Mouse (Mus musculus) right cerebral cortex, postnatal 36 days (tissue): ENCODE results near the gene Susd3.

Source experiments
- DNase-seq, 2 experiments: peaks; one replicate each; pipeline ENCODE4 v3.0.0; 2022; ENCODE audit warnings: low spot score in 2 of 2, mixed read lengths in 1 of 2

Susd3 gene

DNA sequence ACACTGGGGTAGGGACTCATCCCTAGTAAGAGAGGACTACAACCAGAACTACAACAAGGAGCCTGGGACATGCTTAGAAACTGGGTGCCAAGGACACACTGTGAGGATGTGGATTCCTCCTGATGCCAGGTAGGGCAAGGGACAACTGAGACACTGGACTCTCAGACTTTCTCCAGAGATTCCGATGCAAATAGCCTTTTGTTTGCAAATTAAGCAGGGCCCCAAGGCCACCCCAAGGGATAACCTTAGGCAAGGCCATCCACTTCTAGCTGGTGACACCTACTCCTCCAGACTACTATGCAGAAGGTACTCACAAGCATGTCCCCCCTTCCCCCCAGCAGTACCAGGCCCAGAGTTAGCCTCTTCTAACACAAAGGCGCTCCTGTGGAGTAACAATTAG, 1.9 kb downstream of the Susd3 start:
- no peak for DNase-seq

DNA sequence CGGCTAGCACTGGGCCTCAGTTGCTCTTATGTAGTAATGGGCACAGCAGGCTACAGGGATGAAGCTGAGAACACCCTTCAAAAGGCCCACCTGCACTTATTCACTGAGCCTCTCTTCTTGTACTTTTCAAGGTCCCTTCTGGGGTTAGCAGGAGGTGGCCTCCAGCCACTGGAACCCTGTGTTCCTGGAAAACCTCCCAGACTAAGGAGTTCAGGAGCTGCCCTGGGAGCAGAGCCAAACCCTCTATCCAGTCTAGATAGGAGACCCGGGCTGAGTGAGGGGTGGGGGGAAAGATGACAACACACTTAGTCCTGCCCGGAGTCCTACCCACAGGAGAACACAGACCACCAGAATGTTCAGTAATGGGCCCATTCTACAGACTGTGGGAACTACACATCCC, 2.5 kb downstream of the Susd3 start:
- DNase-seq = no peak

DNA sequence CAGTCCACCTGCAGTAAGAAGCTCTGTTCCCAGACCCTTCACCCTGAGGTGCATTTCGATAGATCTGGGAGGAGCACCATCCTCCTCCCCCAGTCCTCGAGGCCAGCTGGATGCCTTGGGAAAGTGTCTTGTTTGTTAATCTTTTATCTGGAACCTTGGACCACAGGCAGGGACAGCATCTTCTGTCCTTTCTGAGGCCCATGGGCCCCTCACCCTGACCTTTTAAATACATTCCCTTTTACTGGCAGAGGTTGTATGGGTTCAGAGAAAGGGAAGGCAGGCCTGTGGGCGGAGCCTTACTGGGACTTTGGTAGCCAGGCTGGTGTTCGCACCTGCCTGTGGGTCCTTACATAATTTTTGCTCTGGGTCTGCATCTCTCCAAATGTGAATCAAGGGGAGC, 3.3 kb downstream of the Susd3 start:
- DNase-seq = no peak

DNA sequence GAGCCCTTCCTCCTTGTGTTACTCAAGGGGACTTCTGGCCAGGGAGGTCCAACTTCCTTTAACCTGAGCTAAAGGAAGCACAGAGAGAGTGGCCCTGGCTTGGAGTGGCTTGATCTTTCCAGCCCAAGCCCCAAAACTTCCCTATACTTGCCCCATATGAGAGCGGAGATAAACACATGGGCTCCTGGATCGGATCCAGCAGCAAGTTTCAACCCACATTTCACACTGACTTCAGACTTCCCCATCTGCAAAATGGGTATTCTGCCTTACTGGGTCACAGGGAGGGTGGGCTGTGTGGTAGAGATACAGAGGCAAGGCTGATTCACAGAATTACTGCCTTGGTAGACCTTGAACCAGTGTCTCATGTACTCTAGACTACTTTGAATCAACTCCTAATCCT, 5.0 kb downstream of the Susd3 start:
- no peak for DNase-seq

DNA sequence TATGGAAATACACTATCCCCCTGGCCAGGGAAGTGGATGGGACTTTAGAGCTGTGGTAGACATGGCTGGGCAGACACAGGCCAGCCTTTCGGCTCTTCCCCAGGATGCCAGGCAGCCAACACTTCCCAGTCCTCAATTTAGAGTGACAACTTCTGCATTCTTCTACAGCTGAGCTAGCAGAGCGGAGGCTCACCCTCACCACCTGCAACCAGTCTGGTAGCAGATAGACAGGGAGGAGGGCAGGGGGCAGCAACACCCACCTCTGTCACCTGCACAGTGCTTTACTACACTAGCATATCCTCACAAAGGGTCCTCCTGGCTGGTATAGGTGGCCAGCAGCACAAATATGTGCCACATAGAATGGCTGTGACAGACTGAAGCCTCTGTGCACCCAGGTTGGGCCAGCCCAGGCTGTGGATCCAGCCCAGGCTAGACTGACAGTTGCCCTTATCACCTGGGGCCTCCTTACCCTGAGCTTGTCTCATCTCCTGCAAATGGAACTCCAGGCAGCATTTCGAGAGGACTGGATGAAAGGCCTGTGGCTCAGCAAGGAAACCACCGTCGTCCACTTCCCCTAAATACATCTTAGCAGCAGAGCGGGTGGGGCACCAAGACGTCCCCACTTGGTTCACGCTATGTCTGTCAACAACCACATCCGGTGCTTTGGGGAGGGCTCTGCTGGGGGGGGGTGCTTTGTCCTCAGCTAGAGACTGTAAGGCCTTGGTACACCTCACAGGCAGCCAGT, 6.0 kb downstream of the Susd3 start:
- DNase-seq = peak in 1 of 2 experiments; percentile 16

DNA sequence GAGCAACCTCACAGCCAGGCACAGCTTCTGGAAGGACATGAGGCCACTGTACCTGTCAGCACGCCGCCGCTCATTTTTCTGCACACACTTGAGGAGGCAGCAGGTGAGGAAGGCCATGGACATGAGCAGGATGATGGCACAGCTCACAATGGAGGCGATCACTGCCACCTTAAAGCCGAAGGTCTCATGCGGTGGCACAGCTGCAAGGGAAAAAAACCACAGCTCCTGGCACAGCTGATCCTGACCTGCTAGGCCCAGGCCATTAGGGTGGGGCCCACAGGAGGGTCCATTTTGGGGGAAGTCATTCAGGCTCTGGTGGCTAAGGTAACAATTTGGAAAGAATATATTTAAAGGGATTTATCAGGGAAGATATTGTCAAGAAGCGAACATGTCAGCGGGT, 9.8 kb downstream of the Susd3 start:
- no peak for DNase-seq

DNA sequence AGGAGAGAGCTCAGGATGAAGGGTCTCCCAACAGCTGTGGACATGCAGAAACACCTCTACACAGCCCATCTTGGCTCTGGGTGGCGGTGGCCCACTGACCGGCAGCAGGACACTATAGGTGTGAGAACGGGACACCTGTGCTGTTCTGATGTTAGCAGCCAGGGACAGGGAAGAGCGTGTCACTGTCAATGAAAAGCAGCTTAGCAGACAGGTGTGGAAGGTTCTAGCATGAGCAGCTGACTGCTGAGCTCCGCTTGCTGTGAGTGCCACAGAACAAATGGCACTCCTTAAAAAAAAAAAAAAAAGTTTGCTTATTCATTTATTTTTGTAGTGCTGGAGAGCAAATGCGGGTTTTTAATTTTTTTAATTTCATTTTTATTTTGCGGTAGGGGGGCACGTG, 10.9 kb downstream of the Susd3 start:
- DNase-seq = no peak

DNA sequence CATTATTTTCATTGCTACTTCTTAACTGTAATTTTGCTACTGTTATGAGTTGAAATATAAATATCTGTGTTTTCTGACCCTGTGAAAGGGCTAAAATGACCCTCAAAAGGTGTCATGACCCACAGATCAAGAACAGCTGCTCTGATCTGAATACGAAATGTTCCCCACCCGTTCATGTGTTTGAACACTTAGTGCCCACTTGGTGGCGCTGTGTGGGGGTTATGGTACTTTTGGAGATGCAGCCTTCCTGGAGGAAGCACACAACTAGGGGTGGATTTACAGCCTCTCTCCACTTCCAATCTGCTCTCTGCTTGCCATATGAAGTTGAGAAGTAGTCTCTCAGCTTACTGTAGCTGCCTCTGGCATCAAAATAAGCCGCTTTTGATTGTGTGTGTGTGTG, 13.8 kb downstream of the Susd3 start:
- no peak for DNase-seq

DNA sequence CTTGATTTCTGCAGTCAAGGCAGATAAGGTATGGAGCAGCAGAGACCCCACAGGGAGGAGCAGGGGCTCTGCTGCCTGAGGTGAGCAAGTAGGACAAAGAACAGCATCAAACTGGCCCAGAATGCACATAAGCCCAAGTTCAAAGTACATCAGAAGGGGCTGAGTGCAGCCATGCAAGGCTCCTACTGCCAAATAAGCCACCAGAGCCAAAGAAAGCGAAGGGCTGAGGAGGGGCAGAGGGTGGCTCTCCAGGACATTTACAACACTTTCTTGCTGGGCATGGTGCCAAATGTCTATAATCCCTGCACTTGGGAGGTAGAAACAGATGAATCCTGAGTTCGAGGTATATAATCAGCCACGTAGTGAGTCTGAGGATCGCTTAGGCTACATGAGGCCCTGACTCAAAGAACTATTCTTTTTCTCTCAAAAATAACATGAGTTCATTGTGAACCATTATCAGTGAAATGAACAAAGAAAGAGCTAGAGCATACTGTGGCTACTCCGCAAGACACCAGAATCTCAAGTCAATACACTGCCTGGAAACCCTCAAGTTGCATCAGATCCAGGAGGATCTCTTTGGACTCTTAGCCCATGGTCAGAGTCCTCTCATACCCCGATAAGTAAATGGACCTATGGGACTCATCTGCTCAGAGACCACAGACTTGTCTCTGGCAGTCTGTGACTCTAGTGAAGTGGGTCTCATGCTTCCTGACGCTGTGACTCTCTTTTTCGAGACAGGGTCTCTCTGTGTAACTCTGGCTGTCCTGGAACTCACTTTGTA, 14.5 kb downstream of the Susd3 start:
- no peak for DNase-seq

DNA sequence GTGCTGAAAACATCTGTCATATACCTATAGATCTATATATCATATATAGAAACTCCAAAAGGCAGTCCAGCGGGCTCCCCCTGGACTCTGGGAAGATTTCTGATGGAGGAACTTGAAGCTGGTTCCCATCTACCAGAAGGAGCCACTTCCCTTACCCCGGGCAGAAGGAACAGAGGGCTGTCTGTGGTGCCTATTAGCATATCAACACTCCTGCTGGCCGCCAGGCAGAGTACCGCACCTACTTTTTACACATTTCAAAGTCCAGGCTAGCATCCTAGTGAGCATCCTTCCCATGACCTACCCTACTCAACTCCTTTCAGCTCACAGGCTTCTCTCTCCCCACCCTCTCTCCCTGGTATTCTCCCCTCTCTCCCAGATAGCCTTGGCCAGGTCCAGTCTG, 22.9 kb downstream of the Susd3 start:
- DNase-seq = no peak

DNA sequence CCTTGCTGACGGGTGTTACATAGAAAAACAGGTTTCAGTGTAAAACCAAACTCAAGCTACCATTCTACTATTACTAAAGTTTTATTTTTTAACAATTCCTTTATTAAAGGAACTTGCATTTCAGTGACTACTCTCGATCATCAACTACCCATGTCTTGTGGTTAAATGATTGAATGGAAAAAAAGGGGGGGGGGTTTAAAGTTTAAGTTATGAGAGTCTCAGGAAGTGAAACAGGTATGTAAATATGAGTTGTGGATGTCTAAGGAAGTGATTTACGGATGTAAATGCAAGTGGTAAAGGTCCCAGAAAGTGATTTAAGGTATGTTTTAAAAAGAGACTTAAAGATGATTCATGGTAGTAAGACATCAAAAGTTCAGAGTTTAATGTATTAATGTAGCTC, 23.3 kb downstream of the Susd3 start:
- DNase-seq = no peak

DNA sequence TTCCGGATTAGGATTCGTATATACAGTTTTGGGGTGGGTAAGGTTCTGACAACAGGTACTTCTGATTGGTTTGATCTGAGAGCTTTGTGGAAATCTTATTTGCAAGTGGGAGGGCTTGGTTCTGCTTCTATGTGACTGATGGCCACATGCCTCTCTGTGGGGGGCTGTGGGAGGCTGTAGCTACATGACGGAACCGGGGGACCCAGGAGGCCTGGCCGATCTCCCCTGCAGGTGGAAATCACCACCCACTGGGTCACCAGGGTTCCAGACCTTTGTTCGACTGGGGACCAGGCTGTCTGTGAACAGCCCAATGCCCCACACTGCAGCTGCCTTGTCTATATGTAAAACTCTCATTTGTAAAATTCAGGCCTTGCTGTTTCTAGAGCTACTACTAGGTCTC, 23.8 kb downstream of the Susd3 start:
- no peak for DNase-seq

DNA sequence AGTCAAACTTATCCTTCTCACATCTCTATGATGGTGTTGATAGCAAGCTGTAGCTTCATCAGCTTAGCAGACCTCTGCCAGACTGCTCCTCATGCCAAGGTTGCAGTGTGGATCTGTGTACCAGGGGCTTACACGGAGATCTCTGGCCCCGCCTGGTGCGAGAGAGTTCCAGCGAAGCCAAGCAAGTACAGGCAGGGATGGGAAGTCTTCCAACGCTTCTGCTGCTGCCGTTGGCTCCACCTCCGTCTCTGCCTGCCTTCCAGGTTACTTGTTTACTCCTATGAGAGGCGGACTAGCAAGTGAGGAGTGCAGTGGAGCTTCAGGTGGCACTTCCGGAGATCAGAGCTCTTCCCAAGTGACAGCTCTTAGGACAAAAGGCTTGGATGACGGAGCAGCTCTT, 24.2 kb downstream of the Susd3 start:
- no peak for DNase-seq

DNA sequence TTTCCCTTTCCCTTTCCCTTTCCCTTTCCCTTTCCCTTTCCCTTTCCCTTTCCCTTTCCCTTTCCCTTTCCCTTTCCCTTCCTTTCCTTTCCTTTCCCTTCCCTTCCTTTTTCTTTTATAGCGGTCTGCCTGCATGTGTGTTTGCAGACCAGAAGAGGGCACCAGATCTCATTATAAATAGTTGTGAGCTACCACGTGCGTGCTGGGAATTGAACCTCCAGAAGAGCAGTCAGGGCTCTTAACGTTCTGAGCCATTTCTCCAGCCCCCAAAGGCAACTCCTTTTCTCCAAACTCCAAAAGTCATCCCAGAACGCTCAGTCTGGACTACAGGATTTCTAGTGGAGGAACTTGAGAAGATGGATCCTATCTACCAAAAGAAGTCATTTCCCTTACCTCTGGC, 27.6 kb downstream of the Susd3 start:
- DNase-seq = no peak

DNA sequence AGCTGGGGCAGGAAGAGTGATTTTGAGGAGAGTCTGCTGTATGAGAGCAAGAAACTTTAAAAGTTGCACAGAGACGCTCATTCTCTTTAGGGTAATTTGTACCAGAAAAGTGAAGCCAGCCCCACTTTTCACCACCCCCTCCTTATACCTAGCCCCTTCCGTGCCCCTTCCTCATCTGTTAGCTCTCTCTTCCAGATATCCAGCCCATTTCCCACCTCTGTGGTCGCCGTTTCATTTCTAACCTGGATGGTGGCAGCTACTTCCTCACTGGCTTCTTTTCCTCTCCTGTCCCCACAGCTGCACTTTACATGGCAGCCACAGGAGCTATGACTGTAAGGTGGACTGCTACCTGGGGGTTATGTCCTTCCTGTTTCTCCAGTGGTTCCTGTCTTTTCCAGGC, 29.1 kb downstream of the Susd3 start:
- no peak for DNase-seq

DNA sequence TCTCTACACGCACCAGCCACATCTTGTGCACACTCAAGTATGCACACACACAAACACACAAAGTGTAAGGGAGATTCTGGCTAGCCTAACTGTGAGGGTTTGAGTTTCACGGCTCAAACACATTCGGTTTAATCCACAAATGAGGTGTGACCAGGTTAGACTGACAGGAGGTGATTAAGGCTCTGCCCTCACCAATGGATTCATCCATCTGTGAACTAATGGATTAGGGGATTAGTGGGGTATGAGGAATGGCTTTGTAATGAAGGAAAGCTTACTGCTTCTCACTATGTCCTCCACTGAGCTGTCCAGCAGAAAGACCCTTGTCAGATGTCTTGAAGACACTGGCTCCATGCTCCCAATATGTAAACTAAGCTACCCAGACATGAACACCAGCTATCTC, 29.9 kb downstream of the Susd3 start:
- DNase-seq = no peak

DNA sequence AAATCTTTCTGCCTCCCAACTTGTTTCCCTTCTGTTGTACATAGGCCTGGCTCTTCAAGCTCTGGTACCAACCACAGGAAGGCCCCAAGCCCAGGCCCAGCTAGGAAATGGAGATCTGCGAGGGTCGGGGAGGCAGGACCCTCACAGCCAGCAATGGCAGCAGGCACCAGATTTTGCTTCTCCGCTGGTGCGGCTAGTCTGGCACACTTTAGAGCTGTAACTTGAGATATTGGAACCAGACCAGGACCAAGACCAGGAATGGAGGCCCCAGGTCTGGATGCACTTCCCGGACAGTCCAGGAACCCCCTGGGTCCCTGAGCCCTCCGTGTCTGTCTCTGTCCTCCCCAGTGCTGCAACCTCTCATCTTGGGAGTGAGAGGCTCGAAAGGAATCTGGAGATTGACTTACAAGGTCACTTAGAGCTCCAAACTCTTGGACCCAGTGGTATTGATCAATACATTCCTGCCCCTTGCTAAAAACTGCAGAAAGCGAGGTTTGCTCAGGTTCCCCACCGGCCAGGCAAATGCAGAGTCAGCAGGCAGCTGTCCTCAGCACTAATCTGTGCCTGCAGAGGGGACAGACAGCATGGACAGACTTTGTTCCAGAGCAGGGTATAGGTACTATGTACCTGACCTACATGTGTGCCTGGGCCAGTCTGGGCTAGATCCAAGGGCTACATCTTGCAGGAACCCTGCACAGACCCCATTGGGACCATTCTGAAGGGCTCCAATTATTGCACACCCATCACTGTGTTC, 31.5 kb downstream of the Susd3 start:
- no peak for DNase-seq

DNA sequence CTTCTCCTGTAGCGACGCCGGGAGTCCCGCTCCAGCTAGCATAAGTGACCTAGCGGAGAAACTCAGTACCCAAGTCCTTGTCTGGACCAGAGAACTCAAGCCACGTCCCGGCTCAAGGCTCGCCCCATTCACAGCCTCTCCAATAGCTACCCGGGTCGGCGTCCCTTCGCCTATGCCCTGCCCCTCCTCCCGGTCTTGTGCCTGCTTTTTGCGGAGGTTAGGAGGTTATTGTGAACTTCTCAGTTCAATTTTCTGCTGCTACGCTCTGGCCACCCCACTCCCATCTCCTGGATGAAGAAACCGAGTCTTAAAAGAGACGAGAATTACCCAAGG, 32.3 kb downstream of the Susd3 start:
- no peak for DNase-seq

DNA sequence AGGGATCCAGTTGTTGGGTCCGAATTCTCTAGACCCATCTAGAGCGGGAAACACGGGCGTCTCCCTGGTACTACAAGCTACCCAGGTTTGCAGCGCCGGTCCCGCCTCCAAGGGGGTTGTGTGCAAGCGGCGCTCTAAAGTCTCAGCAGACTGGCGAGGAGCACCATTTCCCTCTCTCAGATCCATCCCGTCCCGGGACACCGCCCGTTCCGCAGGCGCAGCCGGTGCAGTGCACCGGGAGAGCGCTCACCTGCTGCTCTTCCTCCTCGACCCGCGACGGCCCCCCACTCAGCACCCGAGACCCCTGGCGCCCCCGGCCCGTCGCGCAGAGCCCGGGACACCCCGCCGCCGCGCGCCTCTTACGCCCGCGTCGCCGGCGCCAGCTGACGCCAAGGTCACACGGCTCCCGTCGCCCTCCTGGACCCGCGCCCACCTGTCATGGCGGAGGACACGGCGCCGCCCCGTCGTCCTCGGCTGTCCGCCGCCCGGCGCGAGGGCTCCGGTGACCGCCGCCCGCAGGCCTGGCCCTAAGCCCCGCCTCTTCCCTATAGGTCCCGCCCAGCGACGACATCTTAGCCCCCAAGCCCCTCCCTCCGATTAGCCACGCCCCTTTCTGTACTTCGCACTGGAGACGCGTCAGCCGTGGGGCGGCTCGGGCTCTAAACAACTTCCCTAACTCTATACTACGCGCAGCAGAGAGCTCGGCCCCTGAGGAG, 32.8 kb downstream of the Susd3 start, which contains the start of gene Card19:
Gene Card19 (minus strand): TSS at position 534 of the 716 bp plus-strand sequence.
- peak; percentile 78 to 85 for DNase-seq

DNA sequence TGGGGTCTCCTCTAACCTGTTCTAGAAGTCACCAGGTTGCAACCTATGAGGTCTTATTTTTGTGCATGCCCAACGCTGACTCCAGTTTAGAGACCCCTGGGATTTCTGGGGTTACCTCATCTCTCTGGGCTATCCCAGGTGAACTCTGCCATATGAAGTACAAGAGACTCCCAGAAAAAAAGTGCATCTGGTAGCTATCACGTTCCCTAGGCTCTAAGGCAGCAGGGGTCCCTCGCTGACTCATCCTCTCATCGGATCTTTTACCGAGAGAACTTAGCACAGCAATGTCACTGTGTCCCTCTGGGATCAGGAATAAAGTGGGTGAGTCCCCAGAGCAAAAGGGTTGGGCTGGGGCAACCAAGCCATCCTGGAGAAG, 33.4 kb downstream of the Susd3 start:
- DNase-seq = no peak

DNA sequence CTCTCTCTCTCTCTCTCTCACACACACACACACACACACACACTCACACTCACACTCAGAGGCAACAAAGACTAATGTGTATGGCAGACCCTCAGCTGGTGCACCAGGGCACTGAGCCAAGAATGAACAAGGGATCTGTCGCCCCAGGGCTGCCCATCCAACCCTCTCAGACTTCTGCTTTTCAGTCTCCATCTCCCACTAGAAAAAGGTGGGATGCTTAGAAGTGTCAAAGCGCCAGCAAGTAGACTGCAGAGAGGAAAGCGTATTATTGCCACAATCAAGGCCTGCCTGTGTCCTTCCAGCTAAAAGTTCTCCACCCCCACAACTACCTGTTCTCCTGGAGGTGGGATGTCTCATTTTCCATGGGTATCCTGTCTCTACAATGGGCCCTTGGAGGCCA, 34.1 kb downstream of the Susd3 start:
- no peak for DNase-seq

DNA sequence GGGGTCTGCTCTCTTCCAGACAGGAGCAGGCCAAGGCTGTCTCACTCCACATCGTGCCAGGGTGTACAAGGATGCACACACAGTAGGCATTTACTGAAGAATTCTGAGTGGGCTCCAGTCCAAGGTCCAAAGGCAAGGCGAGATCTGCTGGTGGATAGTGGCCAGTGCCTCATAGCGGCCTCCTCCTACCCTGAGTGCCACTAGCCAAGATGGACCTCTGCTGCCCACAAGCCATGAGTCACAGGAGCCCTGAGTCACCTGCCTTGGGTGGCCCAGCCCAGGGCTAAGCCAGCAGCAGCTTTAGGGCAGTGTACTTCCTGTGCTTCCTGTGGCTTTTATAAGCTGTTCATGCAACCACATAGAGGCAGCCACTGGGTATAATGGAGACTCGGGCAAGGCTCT, 35.0 kb downstream of the Susd3 start:
- no peak for DNase-seq
